42 mouse cellular contexts compared by ENCODE assay signal in genomic region chr2:90452380-90452779, GRCm38 (mm10). TPM values are rescaled to one million over a fixed set of nuclear protein-coding genes. Genes with fewer than 3 reads are reported as not detected.
"Had no signal": no experiment of that assay in that cellular context is flagged by ENCODE, and none has a peak within 500 bp of the region (broad histone marks: within the 10 kb centered on the region; RNA-seq: fewer than 3 reads in every experiment).

No protein-coding gene starts in this region.

- H3K9me3 ChIP-seq: heart, embryonic 12.5 days; heart, embryonic 13.5 days; heart, embryonic 15.5 days; hindbrain, embryonic 10.5 days; hindbrain, embryonic 12.5 days; hindbrain, embryonic 13.5 days; hindbrain, embryonic 15.5 days; intestine, embryonic 15.5 days; kidney, embryonic 15.5 days had no signal

- H3K27me3 ChIP-seq: heart, embryonic 12.5 days; heart, embryonic 13.5 days; heart, embryonic 15.5 days; hindbrain, embryonic 12.5 days; hindbrain, embryonic 13.5 days; hindbrain, embryonic 15.5 days; intestine, embryonic 15.5 days; kidney, embryonic 15.5 days had no signal

- H3K9ac ChIP-seq: heart, embryonic 12.5 days; heart, embryonic 13.5 days; heart, embryonic 15.5 days; hindbrain, embryonic 12.5 days; hindbrain, embryonic 13.5 days; hindbrain, embryonic 14.5 days; hindbrain, embryonic 15.5 days; intestine, embryonic 15.5 days; kidney, embryonic 15.5 days had no signal

- H3K36me3 ChIP-seq: heart, embryonic 15.5 days had no signal

- H3K4me1 ChIP-seq: heart, embryonic 13.5 days; hindbrain, embryonic 10.5 days; hindbrain, embryonic 12.5 days; hindbrain, embryonic 13.5 days; hindbrain, embryonic 15.5 days; intestine, embryonic 15.5 days had no signal

- H3K4me2 ChIP-seq: heart, embryonic 12.5 days; heart, embryonic 13.5 days; heart, embryonic 15.5 days; hindbrain, embryonic 12.5 days; hindbrain, embryonic 13.5 days; hindbrain, embryonic 14.5 days; hindbrain, embryonic 15.5 days; intestine, embryonic 15.5 days; kidney, embryonic 15.5 days had no signal

- H3K4me3 ChIP-seq: heart, embryonic 12.5 days; heart, embryonic 13.5 days; heart, embryonic 15.5 days; hindbrain, embryonic 10.5 days; hindbrain, embryonic 12.5 days; hindbrain, embryonic 13.5 days; hindbrain, embryonic 15.5 days; intestine, embryonic 15.5 days; kidney, embryonic 15.5 days; layer of hippocampus, adult 2 months; left cerebral cortex, adult 2 months had no signal

- ATAC-seq: hindbrain, embryonic 16.5 days; hindbrain, postnatal 0 days; inflammation-experienced regulatory T-cells, adult 6 months; intestine, embryonic 15.5 days; intestine, embryonic 16.5 days; intestine, postnatal 0 days had no signal

- H3K27ac ChIP-seq: heart, embryonic 13.5 days; heart, embryonic 15.5 days; hindbrain, embryonic 10.5 days; hindbrain, embryonic 12.5 days; hindbrain, embryonic 13.5 days; hindbrain, embryonic 14.5 days; hindbrain, embryonic 15.5 days; hindbrain, postnatal 0 days; intestine, embryonic 15.5 days; kidney, embryonic 15.5 days; kidney, postnatal 0 days; layer of hippocampus, adult 2 months; left cerebral cortex, adult 2 months had no signal

- DNase-seq: heart, postnatal 10 days; heart, postnatal 14 days; heart, postnatal 36 days; heart, postnatal 4 days; kidney, adult 11 months; kidney, adult 18-20 months; kidney, adult 2 months; kidney, adult 8-10 months; kidney, adult 9 months; kidney, postnatal 10 days; kidney, postnatal 14 days; kidney, postnatal 25 days; kidney, postnatal 36 days; kidney, postnatal 4 days; layer of hippocampus, adult 9-11 months; layer of hippocampus, postnatal 36 days had no signal

RNA-seq across cellular contexts. Expression of gene Olfr1274-ps, which starts 53.9 kb away (rescaled TPM):
- polyA plus RNA-seq: heart, embryonic 12.5 days; heart, embryonic 13.5 days; heart, embryonic 14.5 days; heart, embryonic 15.5 days; heart, embryonic 16.5 days; heart, postnatal 0 days; hindbrain, embryonic 10.5 days; hindbrain, embryonic 11.5 days; hindbrain, embryonic 12.5 days; hindbrain, embryonic 13.5 days; hindbrain, embryonic 14.5 days; hindbrain, embryonic 15.5 days; hindbrain, embryonic 16.5 days; hindbrain, postnatal 0 days; inflammation-experienced regulatory T-cells, adult 6 months; intestine, embryonic 14.5 days; intestine, embryonic 15.5 days; intestine, embryonic 16.5 days; intestine, postnatal 0 days; kidney, adult 2 months; kidney, embryonic 14.5 days; kidney, embryonic 15.5 days; kidney, embryonic 16.5 days; kidney, postnatal 0 days; large intestine, adult 2 months had no signal
